Mouse (Mus musculus) CH12.LX (cell line): ENCODE data around the gene Krtap3-3. TPM values are rescaled to one million over a fixed set of nuclear protein-coding genes. Genes with fewer than 3 reads are reported as not detected.

Experiments used
- DNase-seq: peaks from one replicate; pipeline ENCODE4 v3.0.0-alpha.2; 2013; ENCODE audit errors: extremely low read depth
- H3K27ac ChIP-seq: 2 replicates; pipeline ENCODE4 v1.5.1; 2012; ENCODE audit warnings: low read depth, mild to moderate bottlenecking, control low read depth, moderate library complexity; ENCODE audit not compliant: insufficient read depth
- H3K27me3 ChIP-seq: replicated peaks from 2 replicates; pipeline ENCODE3; 2012; ENCODE audit warnings: inconsistent platforms
- H3K36me3 ChIP-seq, 2 experiments: replicated peaks in 1 of 2; 2 replicates each; pipeline versions ENCODE3 to v1.6.1; 2012; ENCODE audit warnings: inconsistent platforms in 1 of 2, low read length in 1 of 2, mild to moderate bottlenecking in 1 of 2, mixed read lengths in 1 of 2, moderate library complexity in 1 of 2; ENCODE audit not compliant: control insufficient read depth in 1 of 2, insufficient read depth in 1 of 2
- H3K4me1 ChIP-seq, 2 experiments: 2 replicates each; pipeline ENCODE4 v1.6.1; 2012; ENCODE audit warnings: inconsistent platforms in 1 of 2, moderate library complexity in 1 of 2; ENCODE audit not compliant: insufficient read depth in 2 of 2, control insufficient read depth in 1 of 2
- H3K4me2 ChIP-seq: 2 replicates; pipeline ENCODE4 v1.6.1; 2012; ENCODE audit warnings: low read depth, mild to moderate bottlenecking, control low read depth; ENCODE audit not compliant: poor library complexity, insufficient read depth, severe bottlenecking
- H3K4me3 ChIP-seq, 3 experiments: fragments of 150-350 bp in 1 of 3; sonication (generic) in 1 of 3; replicated peaks in 1 of 3; 2 replicates each; pipeline versions ENCODE3 to v1.5.1; 2011 to 2012; ENCODE audit warnings: low read depth in 2 of 3, low read length in 2 of 3, mild to moderate bottlenecking in 2 of 3, moderate library complexity in 2 of 3, control low read depth in 1 of 3, improper control_type of control experiment in 1 of 3, inconsistent platforms in 1 of 3, mixed read lengths in 1 of 3; ENCODE audit not compliant: poor library complexity in 1 of 3
- H3K79me2 ChIP-seq: replicated peaks from 2 replicates; pipeline ENCODE4 v1.6.1; 2012; ENCODE audit warnings: mild to moderate bottlenecking, moderate library complexity; ENCODE audit not compliant: control insufficient read depth, poor library complexity, insufficient read depth, severe bottlenecking; ENCODE audit errors: extremely low read depth
- H3K9ac ChIP-seq: 2 replicates; pipeline ENCODE4 v1.6.1; 2012; ENCODE audit warnings: low read depth, mild to moderate bottlenecking, control low read depth, moderate library complexity; ENCODE audit not compliant: insufficient read depth
- H3K9me3 ChIP-seq: replicated peaks from 2 replicates; pipeline ENCODE3; 2012; ENCODE audit warnings: low read length, inconsistent platforms, mixed read lengths
- BHLHE40 ChIP-seq: IDR thresholded peaks from 2 replicates; pipeline ENCODE4 v1.6.1; 2011; ENCODE audit warnings: mild to moderate bottlenecking, low read depth, low read length, improper control_type of control experiment
- CHD1 ChIP-seq: IDR thresholded peaks from 2 replicates; pipeline ENCODE4 v1.6.1; 2012; ENCODE audit warnings: low read depth, low read length, improper control_type of control experiment, inconsistent platforms
- CHD2 ChIP-seq: IDR thresholded peaks from 2 replicates; pipeline ENCODE4 v1.6.1; 2011; ENCODE audit warnings: low read length, improper control_type of control experiment
- CTCF ChIP-seq, 2 experiments: IDR thresholded peaks in 1 of 2; conservative IDR thresholded peaks in 1 of 2; 2 replicates each; pipeline ENCODE4 v1.5.1; 2011 to 2012; ENCODE audit warnings: low read depth in 2 of 2, low read length in 2 of 2, improper control_type of control experiment in 1 of 2, inconsistent platforms in 1 of 2, mild to moderate bottlenecking in 1 of 2, moderate library complexity in 1 of 2
- ELF1 ChIP-seq: IDR thresholded peaks from 2 replicates; pipeline ENCODE4 v1.6.1; 2014; ENCODE audit warnings: low read depth, mild to moderate bottlenecking, inconsistent platforms, low read length, improper control_type of control experiment
- GABPA ChIP-seq: IDR thresholded peaks from 2 replicates; pipeline ENCODE4 v1.6.1; 2012; ENCODE audit warnings: low read depth, low read length, improper control_type of control experiment, inconsistent platforms; ENCODE audit not compliant: insufficient replicate concordance
- HCFC1 ChIP-seq: IDR thresholded peaks from 2 replicates; pipeline ENCODE4 v1.6.1; 2012; ENCODE audit warnings: low read depth, mild to moderate bottlenecking, inconsistent platforms, low read length, improper control_type of control experiment
- JUND ChIP-seq: conservative IDR thresholded peaks from 2 replicates; pipeline ENCODE4 v1.6.1; 2011; ENCODE audit warnings: low read depth, low read length, improper control_type of control experiment
- MAFK ChIP-seq: IDR thresholded peaks from 2 replicates; pipeline ENCODE4 v1.6.1; 2011; ENCODE audit warnings: low read length, improper control_type of control experiment; ENCODE audit not compliant: insufficient replicate concordance
- MEF2A ChIP-seq: IDR thresholded peaks from 2 replicates; pipeline ENCODE4 v1.6.1; 2014; ENCODE audit warnings: low read depth, mild to moderate bottlenecking, inconsistent platforms, low read length, improper control_type of control experiment, borderline replicate concordance
- MYC ChIP-seq: IDR thresholded peaks from 2 replicates; pipeline ENCODE4 v1.6.1; 2011; ENCODE audit warnings: low read depth, mild to moderate bottlenecking, improper control_type of control experiment, low read length
- NELFE ChIP-seq: IDR thresholded peaks from 2 replicates; pipeline ENCODE4 v1.6.1; 2011; ENCODE audit warnings: low read depth, low read length, improper control_type of control experiment
- NRF1 ChIP-seq: IDR thresholded peaks from 2 replicates; pipeline ENCODE4 v1.6.1; 2014; ENCODE audit warnings: low read depth, mild to moderate bottlenecking, inconsistent platforms, low read length, improper control_type of control experiment, moderate library complexity
- PAX5 ChIP-seq: IDR thresholded peaks from 2 replicates; pipeline ENCODE4 v1.6.1; 2012; ENCODE audit warnings: low read length, inconsistent platforms, mixed read lengths
- POLR2AphosphoS2 ChIP-seq: IDR thresholded peaks from 2 replicates; pipeline ENCODE4 v1.6.1; 2011; ENCODE audit warnings: low read depth, low read length, improper control_type of control experiment
- SIN3A ChIP-seq: IDR thresholded peaks from 2 replicates; pipeline ENCODE4 v1.6.1; 2012; ENCODE audit warnings: low read length, improper control_type of control experiment, inconsistent platforms
- TBP ChIP-seq: conservative IDR thresholded peaks from 2 replicates; pipeline ENCODE4 v1.6.1; 2011; ENCODE audit warnings: low read depth, low read length, improper control_type of control experiment
- USF1 ChIP-seq: IDR thresholded peaks from 2 replicates; pipeline ENCODE4 v1.6.1; 2014; ENCODE audit warnings: low read depth, mild to moderate bottlenecking, inconsistent platforms, low read length, improper control_type of control experiment
- ZNF384 ChIP-seq: IDR thresholded peaks from 2 replicates; pipeline ENCODE4 v1.6.1; 2012; ENCODE audit warnings: low read depth, low read length, improper control_type of control experiment, inconsistent platforms
- dilution Hi-C: fragments of 300-500 bp; cut with MboI; formaldehyde crosslinking; loops from 2 replicates; pipeline ENCODE4 v1.14.3; 2020; ENCODE audit warnings: low sequenced_read_pairs; ENCODE audit not compliant: extremely low pct_unique_long_range_greater_than_20kb, extremely low pct_ligation_motif_present
- in situ Hi-C: fragments of 300-500 bp; cut with MboI; formaldehyde crosslinking; loops from 3 replicates; pipeline ENCODE4 v1.14.3; 2019; ENCODE audit warnings: low sequenced_read_pairs, low pct_ligation_motif_present, low pct_unique_long_range_greater_than_20kb, mixed read lengths
- polyA plus RNA-seq: library from polyadenylated mRNA; unstranded; fragments of >175 nt; gene quantifications from 2 replicates; pipeline ENCODE4 v1.2.1, GENCODE M21; 2012; ENCODE audit warnings: low read depth; ENCODE audit not compliant: insufficient read length
- total RNA-seq, 2 experiments: library from RNA; depleted of rRNA; stranded (reverse); fragments of 300-350 nt in 1 of 2; fragments of >200 nt in 1 of 2; gene quantifications; 2 replicates each; pipeline ENCODE4 v1.2.3; 2012 to 2014

The Krtap3-3 gene
- total and polyA plus RNA-seq, 3 experiments, result not detected

GRCm38 (mm10) chr11:99559366-99559765, 8.7 kb upstream of the Krtap3-3 start, which contains the start of gene Gm11939:
TSS of gene Gm11939 (minus strand) at chr11:99559466.
- DNase-seq, result no peak
- Histone ChIP-seq H3K4me2 (no peak within 1 kb of the TSS), H3K27ac (no peak within 1 kb of the TSS), H3K9me3 (no peaks in the 10 kb centered on the region), H3K79me2 (no peaks in the 10 kb centered on the region), H3K9ac (no peak within 1 kb of the TSS), H3K4me1 (peaks cover 5 to 13% of the 10 kb centered on the region in 2 experiments), H3K36me3 (no peaks in the 10 kb centered on the region), H3K4me3 (no peak within 1 kb of the TSS), H3K27me3 (peaks cover 41% of the 10 kb centered on the region)
- TF ChIP-seq MYC (no peak), JUND (no peak), TBP (no peak), SIN3A (no peak), NELFE (no peak), CHD1 (no peak), CTCF (conservative IDR thresholded peaks at IDR 0.05 in 1 of 2, IDR thresholded peaks at IDR 0.05 in 1 of 2; ENCODE audit: low read depth in 2 of 2, low read length in 2 of 2) (no peak), USF1 (no peak), CHD2 (no peak), POLR2AphosphoS2 (no peak), NRF1 (no peak), PAX5 (no peak), ELF1 (no peak), BHLHE40 (no peak), MEF2A (no peak), MAFK (no peak), HCFC1 (no peak)
- dilution Hi-C loops (no loop called here), in situ Hi-C loops (no loop called here)

GRCm38 (mm10) chr11:99557976-99558745, 7.5 kb upstream of the Krtap3-3 start:
- Histone ChIP-seq H3K79me2 (no peaks in the 10 kb centered on the region), H3K27me3 (peaks cover 50% of the 10 kb centered on the region), H3K4me3 (no peak overlapping the region), H3K9me3 (no peaks in the 10 kb centered on the region), H3K4me1 (peaks cover 5 to 8% of the 10 kb centered on the region in 2 experiments), H3K9ac (no peak overlapping the region), H3K36me3 (no peaks in the 10 kb centered on the region), H3K4me2 (no peak overlapping the region), H3K27ac (no peak overlapping the region)
- no peak for DNase-seq
- in situ Hi-C loops, result no loop called here
- dilution Hi-C loops, result no loop called here
- no peak for TF ChIP-seq GABPA
- TF ChIP-seq ZNF384, result peak; percentile 92
